In genomic region chrX:73660284-73660665, GRCm38 (mm10) we compare ENCODE assay signal across 8 mouse cellular contexts. TPM values are rescaled to one million over a fixed set of nuclear protein-coding genes. Genes with fewer than 3 reads are reported as not detected.
A peak's percentile ranks its signal among the peaks of the same experiment; 100 is the strongest.
DNase-seq lines count a peak whose midpoint lies in the region; ATAC-seq and TF ChIP-seq lines count a peak whose summit lies in the region.

No protein-coding gene starts in this region.

- no peak for DNase-seq in kidney, adult 2 months
- DNase-seq in kidney, postnatal 14 days = no peak
- no peak for DNase-seq in embryonic facial prominence, embryonic 10.5 days (ENCODE audit: low spot score)
- no peak for DNase-seq in adrenal gland, adult 2 months
- no peak for DNase-seq in ovary, postnatal 14 days (ENCODE audit: low spot score)
- no peak for DNase-seq in yolk sac, embryonic 10.5 days (ENCODE audit: low spot score)

- H3K4me2 ChIP-seq in hindbrain, embryonic 12.5 days (replicated peaks) = peak overlapping the region; percentile 62
- peak overlapping the region; percentile 72 for H3K4me2 ChIP-seq in midbrain, embryonic 12.5 days (replicated peaks)

- no peak for TF ChIP-seq CTCF in kidney, adult 2 months (conservative IDR thresholded peaks at IDR 0.05; ENCODE audit: insufficient read depth, insufficient read length, low read depth, low read length)

- H3K9ac ChIP-seq in hindbrain, embryonic 12.5 days = peak overlapping the region; percentile 55
- peak overlapping the region; percentile 65 for H3K9ac ChIP-seq in midbrain, embryonic 12.5 days (replicated peaks)

- no peak overlapping the region for H3K27ac ChIP-seq in kidney, adult 2 months (ENCODE audit: insufficient read depth, low read depth, low read length)
- peak overlapping the region; percentile 62 for H3K27ac ChIP-seq in embryonic facial prominence, embryonic 10.5 days (replicated peaks)
- H3K27ac ChIP-seq in hindbrain, embryonic 12.5 days = no peak overlapping the region
- H3K27ac ChIP-seq in midbrain, embryonic 12.5 days (replicated peaks) = no peak overlapping the region

- no peaks in the 10 kb centered on the region for H3K4me1 ChIP-seq in kidney, adult 2 months (ENCODE audit: control insufficient read depth, insufficient read depth, low read length)
- H3K4me1 ChIP-seq in embryonic facial prominence, embryonic 10.5 days = peaks cover 16% of the 10 kb centered on the region
- peaks cover 10% of the 10 kb centered on the region for H3K4me1 ChIP-seq in hindbrain, embryonic 12.5 days
- 0 out of 2 replicates have a peak, but pooled peaks cover 5% of the 10 kb centered on the region for H3K4me1 ChIP-seq in midbrain, embryonic 12.5 days

- 66% methylated on average over 3 of the region's 3 CpGs for WGBS in kidney, adult 2 months
- WGBS in embryonic facial prominence, embryonic 10.5 days = 54% methylated on average over 3 of the region's 3 CpGs
- 59% methylated on average over 3 of the region's 3 CpGs for WGBS in hindbrain, embryonic 12.5 days
- 86% methylated on average over 3 of the region's 3 CpGs for WGBS in midbrain, embryonic 12.5 days

- TF ChIP-seq POLR2A in kidney, adult 2 months (IDR thresholded peaks at IDR 0.05; ENCODE audit: low read depth, low read length) = no peak

- H3K36me3 ChIP-seq in kidney, adult 2 months (ENCODE audit: control insufficient read depth, insufficient read depth, low read length) = no peaks in the 10 kb centered on the region
- no peaks in the 10 kb centered on the region for H3K36me3 ChIP-seq in embryonic facial prominence, embryonic 10.5 days (replicated peaks)
- no peaks in the 10 kb centered on the region for H3K36me3 ChIP-seq in hindbrain, embryonic 12.5 days
- H3K36me3 ChIP-seq in midbrain, embryonic 12.5 days = no peaks in the 10 kb centered on the region

- peak overlapping the region; percentile 29; the same call in 1 of the 2 replicates for H3K4me3 ChIP-seq in kidney, adult 2 months (ENCODE audit: insufficient read depth, low read depth, low read length)
- H3K4me3 ChIP-seq in embryonic facial prominence, embryonic 10.5 days = peak overlapping the region; percentile 64
- peak overlapping the region; percentile 42 for H3K4me3 ChIP-seq in hindbrain, embryonic 12.5 days
- peak overlapping the region; percentile 52 for H3K4me3 ChIP-seq in midbrain, embryonic 12.5 days

- 0 out of 2 replicates have a peak, but pooled peaks have one; percentile 3 for ATAC-seq in hindbrain, embryonic 12.5 days (ENCODE audit: low FRiP score)
- no peak for ATAC-seq in midbrain, embryonic 12.5 days (ENCODE audit: low FRiP score, low read depth)

- no peaks in the 10 kb centered on the region for H3K27me3 ChIP-seq in kidney, adult 2 months (replicated peaks; ENCODE audit: control insufficient read depth, insufficient read depth, low read length)
- H3K27me3 ChIP-seq in embryonic facial prominence, embryonic 10.5 days (replicated peaks; ENCODE audit: low read depth, poor library complexity, severe bottlenecking) = peaks cover 45% of the 10 kb centered on the region
- H3K27me3 ChIP-seq in hindbrain, embryonic 12.5 days = no peaks in the 10 kb centered on the region; the same call in 1 of the 2 replicates
- no peaks in the 10 kb centered on the region; the same call in 1 of the 2 replicates for H3K27me3 ChIP-seq in midbrain, embryonic 12.5 days

- H3K9me3 ChIP-seq in embryonic facial prominence, embryonic 10.5 days = no peaks in the 10 kb centered on the region
- no peaks in the 10 kb centered on the region for H3K9me3 ChIP-seq in hindbrain, embryonic 12.5 days (replicated peaks)
- H3K9me3 ChIP-seq in midbrain, embryonic 12.5 days = no peaks in the 10 kb centered on the region

RNA-seq across cellular contexts. Expression of gene Pnck, which starts 0.4 kb away (rescaled TPM):
- 1.3 and 2.3 TPM in 2 replicates for polyA plus RNA-seq in kidney, adult 2 months (2012; rRNA removed)
- polyA plus RNA-seq in embryonic facial prominence, embryonic 10.5 days (2016; fragmentation: Nextera tagmentation; extraction: Ambion mirVana) = 6.6 and 7.4 TPM in 2 replicates
- polyA plus RNA-seq in hindbrain, embryonic 12.5 days (2016; fragmentation: Nextera tagmentation; extraction: Ambion mirVana) = 31.3 and 34.8 TPM in 2 replicates
- polyA plus RNA-seq in midbrain, embryonic 12.5 days (2016; fragmentation: Nextera tagmentation; extraction: Ambion mirVana) = 26.2 and 30.0 TPM in 2 replicates
- 1 to 10 TPM; 6.1 to 7.1 TPM for total RNA-seq in adrenal gland, adult 2 months (2021)
- 6.3 and 10.9 TPM in 2 replicates for polyA plus RNA-seq in adrenal gland, adult 2 months (2012; rRNA removed)

RNA-seq across cellular contexts. Expression of gene Slc6a8, which starts 12.7 kb away (rescaled TPM):
- 228 and 237 TPM in 2 replicates for polyA plus RNA-seq in kidney, adult 2 months (2012; rRNA removed)
- polyA plus RNA-seq in embryonic facial prominence, embryonic 10.5 days (2016; fragmentation: Nextera tagmentation; extraction: Ambion mirVana) = 4.7 and 5.6 TPM in 2 replicates
- polyA plus RNA-seq in hindbrain, embryonic 12.5 days (2016; fragmentation: Nextera tagmentation; extraction: Ambion mirVana) = 6.6 and 7.7 TPM in 2 replicates
- 7.3 and 7.7 TPM in 2 replicates for polyA plus RNA-seq in midbrain, embryonic 12.5 days (2016; fragmentation: Nextera tagmentation; extraction: Ambion mirVana)
- 100 to 1,000 TPM in 1 of 2 experiments, 10 to 100 TPM in 1; 73.8 to 137 TPM for total RNA-seq in adrenal gland, adult 2 months (2021)
- 82.6 and 101 TPM in 2 replicates for polyA plus RNA-seq in adrenal gland, adult 2 months (2012; rRNA removed)

RNA-seq across cellular contexts. Expression of gene Dusp9, which starts 21.1 kb away (rescaled TPM):
- 8.4 and 9.2 TPM in 2 replicates for polyA plus RNA-seq in kidney, adult 2 months (2012; rRNA removed)
- polyA plus RNA-seq in embryonic facial prominence, embryonic 10.5 days (2016; fragmentation: Nextera tagmentation; extraction: Ambion mirVana) = 109 and 139 TPM in 2 replicates
- 7.8 TPM in 2 replicates for polyA plus RNA-seq in hindbrain, embryonic 12.5 days (2016; fragmentation: Nextera tagmentation; extraction: Ambion mirVana)
- polyA plus RNA-seq in midbrain, embryonic 12.5 days (2016; fragmentation: Nextera tagmentation; extraction: Ambion mirVana) = 3.9 and 4.1 TPM in 2 replicates
- total RNA-seq in adrenal gland, adult 2 months (2021) = under 1 TPM; 0.26 to 0.66 TPM
- polyA plus RNA-seq in adrenal gland, adult 2 months (2012; rRNA removed) = 0.33 and 0.40 TPM in 2 replicates

RNA-seq across cellular contexts. Expression of gene Bcap31, which starts 55.7 kb away (rescaled TPM):
- polyA plus RNA-seq in kidney, adult 2 months (2012; rRNA removed) = 81.7 and 111 TPM in 2 replicates
- 152 and 153 TPM in 2 replicates for polyA plus RNA-seq in embryonic facial prominence, embryonic 10.5 days (2016; fragmentation: Nextera tagmentation; extraction: Ambion mirVana)
- polyA plus RNA-seq in hindbrain, embryonic 12.5 days (2016; fragmentation: Nextera tagmentation; extraction: Ambion mirVana) = 132 and 136 TPM in 2 replicates
- 117 and 119 TPM in 2 replicates for polyA plus RNA-seq in midbrain, embryonic 12.5 days (2016; fragmentation: Nextera tagmentation; extraction: Ambion mirVana)
- 100 to 1,000 TPM; 271 to 301 TPM for total RNA-seq in adrenal gland, adult 2 months (2021)
- polyA plus RNA-seq in adrenal gland, adult 2 months (2012; rRNA removed) = 24.3 and 30.1 TPM in 2 replicates

RNA-seq across cellular contexts. Expression of gene Abcd1, which starts 56.1 kb away (rescaled TPM):
- 20.0 and 20.2 TPM in 2 replicates for polyA plus RNA-seq in kidney, adult 2 months (2012; rRNA removed)
- 8.1 and 10.4 TPM in 2 replicates for polyA plus RNA-seq in embryonic facial prominence, embryonic 10.5 days (2016; fragmentation: Nextera tagmentation; extraction: Ambion mirVana)
- polyA plus RNA-seq in hindbrain, embryonic 12.5 days (2016; fragmentation: Nextera tagmentation; extraction: Ambion mirVana) = 12.7 and 14.0 TPM in 2 replicates
- 10.2 and 13.7 TPM in 2 replicates for polyA plus RNA-seq in midbrain, embryonic 12.5 days (2016; fragmentation: Nextera tagmentation; extraction: Ambion mirVana)
- 10 to 100 TPM; 28.1 to 29.6 TPM for total RNA-seq in adrenal gland, adult 2 months (2021)
- polyA plus RNA-seq in adrenal gland, adult 2 months (2012; rRNA removed) = 35.2 and 41.1 TPM in 2 replicates

Comparison
In these comparisons a context has a peak if more than half of its experiments do, and no peak if none do; other contexts are left out.
1. RNA of gene Dusp9, which starts 21.1 kb away (polyA plus RNA-seq): 109 to 139 TPM in embryonic facial prominence, embryonic 10.5 days; 8.4 to 9.2 TPM in kidney, adult 2 months, 7.8 TPM in hindbrain, embryonic 12.5 days, 3.9 to 4.1 TPM in midbrain, embryonic 12.5 days and 0.33 to 0.40 TPM in adrenal gland, adult 2 months; every median in the first group is over 10 times any median in the second.
2. Peak in every context shown above with its lines, with median percentiles within 50 percentile points of each other: H3K4me3 ChIP-seq.